Mouse (Mus musculus) heart, embryonic 10.5 days (tissue): ENCODE data around the gene Gm4567. TPM values are rescaled to one million over a fixed set of nuclear protein-coding genes. Genes with fewer than 3 reads are reported as not detected.
"Not testable (repeated sequence)": the region's sequence is repeated elsewhere in the genome, so short reads cannot be mapped to it uniquely, and the experiment has no call there.

Experiments used
- DNase-seq: peaks from one replicate; pipeline ENCODE4 v3.0.0-alpha.2; 2017; ENCODE audit warnings: low spot score
- H3K27ac ChIP-seq: fragments of 300-500 bp; sonication (generic); 2 replicates; pipeline ENCODE4 v1.5.1; 2016; ENCODE audit warnings: mild to moderate bottlenecking
- H3K27me3 ChIP-seq: fragments of 300-500 bp; sonication (generic); 2 replicates; pipeline ENCODE4 v1.6.1; 2016; ENCODE audit warnings: mild to moderate bottlenecking; ENCODE audit not compliant: poor library complexity, insufficient read depth, severe bottlenecking
- H3K36me3 ChIP-seq: fragments of 300-500 bp; sonication (generic); 2 replicates; pipeline ENCODE4 v1.6.1; 2016; ENCODE audit warnings: mild to moderate bottlenecking, moderate library complexity
- H3K4me1 ChIP-seq: fragments of 300-500 bp; sonication (generic); 2 replicates; pipeline ENCODE4 v1.6.1; 2016; ENCODE audit warnings: mild to moderate bottlenecking
- H3K4me3 ChIP-seq: fragments of 300-500 bp; sonication (generic); 2 replicates; pipeline ENCODE4 v1.5.1; 2016; ENCODE audit warnings: mild to moderate bottlenecking, moderate library complexity
- H3K9me3 ChIP-seq: fragments of 300-500 bp; sonication (generic); 2 replicates; pipeline ENCODE4 v1.6.1; 2016; ENCODE audit warnings: mild to moderate bottlenecking, moderate library complexity
- WGBS: fragments of 180-500 bp; shearing (Covaris S2); methylation state at CpG from one replicate; pipeline ENCODE4 v1.1.7; 2016; 5-methylcytosine and 5-hydroxymethylcytosine counted together
- polyA plus RNA-seq: library from polyadenylated mRNA; unstranded; fragments of >200 nt; fragmentation: Nextera tagmentation; extraction: Ambion mirVana; gene quantifications from 2 replicates; pipeline ENCODE4 v1.2.1, GENCODE M21; 2016

Gm4567 gene
- not detected in 2 replicates for polyA plus RNA-seq

- not testable (repeated sequence) for H3K27ac ChIP-seq, H3K9me3 ChIP-seq, H3K36me3 ChIP-seq, H3K4me3 ChIP-seq, H3K4me1 ChIP-seq, H3K27me3 ChIP-seq, DNase-seq
- whole genome bisulfite sequencing: no CpG with 5 or more reads among the region's 1 CpGs
These were observed at the start of gene Gm4567 for GRCm38 (mm10) chr7:22719610-22720009. TSS of gene Gm4567 (minus strand) at chr7:22719710.

GRCm38 (mm10) chr7:22761397-22761796 lies 41.9 kb upstream of the Gm4567 start, which contains the start of gene Vmn1r157:
TSS of gene Vmn1r157 (plus strand) at chr7:22761697.
- not testable (repeated sequence) for H3K4me1 ChIP-seq, H3K27me3 ChIP-seq, H3K9me3 ChIP-seq, H3K27ac ChIP-seq, H3K36me3 ChIP-seq, H3K4me3 ChIP-seq, DNase-seq
- WGBS: 23% methylated on average over 2 of the region's 3 CpGs

- not testable (repeated sequence) for DNase-seq, H3K4me3 ChIP-seq, H3K36me3 ChIP-seq, H3K27ac ChIP-seq, H3K4me1 ChIP-seq, H3K9me3 ChIP-seq, H3K27me3 ChIP-seq
- no CpG with 5 or more reads among the region's 2 CpGs for WGBS
These were observed 27.3 kb downstream of the Gm4567 start, which contains the start of gene Gm8693 for GRCm38 (mm10) chr7:22692217-22692616. TSS of gene Gm8693 (minus strand) at chr7:22692317.

Other genes starting within 250 kb of the Gm4567 start
- gene Vmn1r151, start 220.0 kb downstream of the Gm4567 start, polyA plus RNA-seq: not detected in 2 replicates
- gene Vmn1r152, start 196.7 kb downstream of the Gm4567 start, polyA plus RNA-seq: not detected in 2 replicates
- gene Gm8677, start 184.8 kb downstream of the Gm4567 start, polyA plus RNA-seq: not detected in 2 replicates
- not detected in 2 replicates for gene Gm4201, start 154.4 kb downstream of the Gm4567 start, polyA plus RNA-seq
- not detected in 2 replicates for gene Gm4565, start 131.6 kb downstream of the Gm4567 start, polyA plus RNA-seq
- not detected in 2 replicates for gene Vmn1r155, start 61.7 kb downstream of the Gm4567 start, polyA plus RNA-seq
- gene Gm8693, start 27.4 kb downstream of the Gm4567 start, polyA plus RNA-seq: not detected in 2 replicates
- gene Vmn1r157, start 42.0 kb upstream of the Gm4567 start, polyA plus RNA-seq: not detected in 2 replicates
- not detected in 2 replicates for gene Vmn1r158, start 71.1 kb upstream of the Gm4567 start, polyA plus RNA-seq
- gene Vmn1r159, start 123.9 kb upstream of the Gm4567 start, polyA plus RNA-seq: not detected in 2 replicates
- not detected in 2 replicates for gene Vmn1r160, start 151.5 kb upstream of the Gm4567 start, polyA plus RNA-seq